Mouse (Mus musculus) neural tube, embryonic 11.5 days (tissue): Measurements from ENCODE around the gene Epb41l5. TPM values are rescaled to one million over a fixed set of nuclear protein-coding genes. Genes with fewer than 3 reads are reported as not detected.

Source experiments
- ATAC-seq: fragments of 200-750 bp; cut with Nextera tagmentation; 2 replicates; pipeline ENCODE4 v1.8.0; 2017; ENCODE audit warnings: moderate number of reproducible peaks, mild to moderate bottlenecking, moderate TSS enrichment, moderate library complexity; ENCODE audit not compliant: insufficient read depth, low FRiP score, low TSS enrichment
- DNase-seq: peaks from one replicate; pipeline ENCODE4 v3.0.0-alpha.2; 2015; ENCODE audit warnings: low spot score
- H3K27ac ChIP-seq: fragments of 300-500 bp; sonication (generic); 2 replicates; pipeline ENCODE4 v1.5.1; 2014; ENCODE audit warnings: low read depth, mild to moderate bottlenecking, low read length
- H3K27me3 ChIP-seq: fragments of 300-500 bp; sonication (generic); 2 replicates; pipeline ENCODE4 v1.6.1; 2014; ENCODE audit warnings: mild to moderate bottlenecking, low read length, mixed read lengths; ENCODE audit not compliant: control insufficient read depth, insufficient read depth
- H3K36me3 ChIP-seq: fragments of 300-500 bp; sonication (generic); 2 replicates; pipeline ENCODE4 v1.6.1; 2014; ENCODE audit warnings: mild to moderate bottlenecking, low read length, moderate library complexity, mixed read lengths; ENCODE audit not compliant: control insufficient read depth, insufficient read depth
- H3K4me1 ChIP-seq: fragments of 300-500 bp; sonication (generic); 2 replicates; pipeline ENCODE4 v1.6.1; 2014; ENCODE audit warnings: low read length, mixed read lengths; ENCODE audit not compliant: control insufficient read depth, insufficient read depth
- H3K4me2 ChIP-seq: fragments of 300-500 bp; sonication (generic); 2 replicates; pipeline ENCODE4 v1.6.1; 2014; ENCODE audit warnings: low read depth, mild to moderate bottlenecking, moderate library complexity
- H3K4me3 ChIP-seq: fragments of 300-500 bp; sonication (generic); 2 replicates; pipeline ENCODE4 v1.5.1; 2014; ENCODE audit warnings: low read depth, low read length
- H3K9ac ChIP-seq: fragments of 300-500 bp; sonication (generic); 2 replicates; pipeline ENCODE4 v1.6.1; 2014; ENCODE audit warnings: mild to moderate bottlenecking, low read length
- H3K9me3 ChIP-seq: fragments of 300-500 bp; sonication (generic); 2 replicates; pipeline ENCODE4 v1.6.1; 2016; ENCODE audit warnings: low read length; ENCODE audit not compliant: control insufficient read depth
- WGBS: fragments of 180-500 bp; shearing (Covaris S2); extraction: QIAGEN DNeasy Blood & Tissue Kit; methylation state at CpG from one replicate; pipeline ENCODE4 v1.1.7; 2014; 5-methylcytosine and 5-hydroxymethylcytosine counted together
- polyA plus RNA-seq: library from polyadenylated mRNA; unstranded; fragments of >200 nt; fragmentation: Nextera tagmentation; extraction: Ambion mirVana; gene quantifications from 2 replicates; pipeline ENCODE4 v1.2.1, GENCODE M21; 2014

Gene Epb41l5
- polyA plus RNA-seq, 1 experiment from 2014 or later = 33.3 TPM

DNA sequence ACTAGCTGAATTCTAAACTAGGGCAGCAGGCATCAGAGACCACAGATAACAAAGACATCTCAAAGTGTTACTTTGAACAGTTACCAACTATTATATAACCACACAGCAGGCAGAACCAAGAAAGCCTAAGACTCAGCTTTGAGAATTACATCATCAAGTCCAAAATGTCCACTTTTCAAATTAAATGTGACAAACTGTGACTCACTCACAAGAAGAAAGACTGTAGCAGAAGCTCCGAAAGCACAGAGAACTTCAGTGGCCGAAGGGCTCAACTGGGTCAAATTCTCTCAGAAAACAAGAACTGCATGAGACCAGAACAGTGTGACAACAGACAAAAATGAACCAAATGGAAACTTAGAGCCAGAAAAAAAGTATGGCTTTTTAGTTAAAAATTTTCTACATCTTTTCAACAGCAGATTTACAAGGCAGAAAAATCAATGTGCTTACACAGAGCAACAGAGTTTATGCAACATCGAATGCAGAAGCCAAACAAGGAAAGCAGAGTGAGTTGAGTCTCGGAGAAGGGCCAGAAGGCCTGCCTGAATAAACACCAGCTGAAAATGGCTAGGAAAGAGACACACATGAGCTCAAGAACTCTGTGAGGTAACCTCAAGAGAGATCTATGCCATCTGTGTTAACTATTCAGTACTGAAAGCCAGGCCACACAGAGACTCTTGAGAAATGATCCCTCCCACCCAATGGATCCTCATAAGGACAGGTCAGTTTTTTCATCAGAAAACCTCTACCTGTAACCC, 91.0 kb downstream of the Epb41l5 start:
- no peak for ATAC-seq
- Histone ChIP-seq H3K9ac (no peak overlapping the region), H3K36me3 (no peaks in the 10 kb centered on the region), H3K9me3 (no peaks in the 10 kb centered on the region), H3K27ac (no peak overlapping the region), H3K4me2 (no peak overlapping the region), H3K4me1 (no peaks in the 10 kb centered on the region), H3K4me3 (no peak overlapping the region), H3K27me3 (no peaks in the 10 kb centered on the region)
- WGBS = 93% methylated on average over 4 of the region's 4 CpGs
- DNase-seq = no peak

DNA sequence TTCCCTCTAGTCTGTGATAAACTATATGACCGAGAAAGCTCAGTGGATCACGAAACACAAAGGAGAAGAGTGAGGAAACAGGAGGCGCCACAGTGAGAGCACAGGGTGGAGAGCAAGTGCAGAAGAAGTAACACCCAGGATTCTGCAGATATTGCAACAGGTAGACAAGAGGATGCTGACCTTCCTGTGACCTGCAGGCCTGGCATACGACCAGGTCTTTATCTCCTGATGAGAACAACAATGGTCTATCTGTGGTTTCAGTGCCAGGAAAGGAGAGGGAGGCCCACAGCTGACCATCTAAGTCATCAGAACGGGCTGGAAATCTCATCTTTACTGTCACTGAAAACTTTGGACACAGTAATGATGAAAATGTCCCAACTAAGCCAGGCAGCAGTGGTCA, 93.1 kb downstream of the Epb41l5 start:
- DNase-seq (no peak), ATAC-seq (no peak)
- Histone ChIP-seq H3K27ac (no peak overlapping the region), H3K9ac (no peak overlapping the region), H3K4me3 (no peak overlapping the region), H3K36me3 (no peaks in the 10 kb centered on the region), H3K27me3 (no peaks in the 10 kb centered on the region), H3K9me3 (no peaks in the 10 kb centered on the region), H3K4me2 (no peak overlapping the region), H3K4me1 (no peaks in the 10 kb centered on the region)
- 83% methylated on average over 5 of the region's 5 CpGs for WGBS

DNA sequence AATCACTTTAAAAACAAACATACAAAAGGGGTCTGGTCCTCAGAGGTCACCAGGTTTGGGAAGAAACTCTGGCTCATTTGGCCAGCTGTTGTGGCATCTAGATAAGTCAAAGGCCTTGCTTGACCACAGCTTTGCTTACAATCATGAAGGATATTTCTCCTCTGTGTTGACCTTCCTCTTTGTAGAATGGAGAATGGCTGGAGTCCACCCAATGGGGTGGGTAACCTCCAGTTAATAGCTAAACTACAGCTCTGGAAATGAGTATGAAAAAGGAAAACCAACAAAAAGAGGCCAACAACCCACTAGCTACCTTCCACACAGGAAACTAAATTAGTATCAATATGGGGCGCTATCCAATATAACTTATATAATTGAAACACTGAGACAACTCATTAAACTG, 97.1 kb downstream of the Epb41l5 start:
- no peak overlapping the region for H3K4me2 ChIP-seq
- H3K9ac ChIP-seq = no peak overlapping the region
- no peak for DNase-seq
- 94% methylated on average over 1 of the region's 1 CpGs for WGBS
- no peak for ATAC-seq
- H3K36me3 ChIP-seq = no peaks in the 10 kb centered on the region; the same call in 1 of the 2 replicates
- H3K27ac ChIP-seq = no peak overlapping the region
- H3K9me3 ChIP-seq = no peaks in the 10 kb centered on the region
- H3K27me3 ChIP-seq = no peaks in the 10 kb centered on the region
- no peaks in the 10 kb centered on the region for H3K4me1 ChIP-seq
- H3K4me3 ChIP-seq = no peak overlapping the region

DNA sequence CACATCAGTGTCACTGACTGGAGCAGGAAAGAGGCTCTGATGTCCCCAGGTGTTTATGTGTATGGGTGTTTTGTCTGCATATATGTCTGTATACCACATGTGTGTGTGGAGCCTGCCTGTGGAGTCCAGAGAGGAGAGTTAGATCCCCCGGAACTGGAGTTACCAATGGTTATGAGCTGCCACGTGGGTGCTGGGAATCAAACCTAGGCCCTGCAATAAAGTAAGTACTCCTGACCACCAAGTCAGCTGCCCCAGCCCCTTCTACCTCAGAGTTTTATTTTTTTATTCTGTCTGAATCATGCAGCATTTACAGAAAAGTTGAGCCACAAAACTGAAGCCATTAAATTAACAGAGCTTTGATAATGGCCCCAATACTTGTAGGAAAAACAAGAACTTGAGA, 98.7 kb downstream of the Epb41l5 start:
- H3K4me2 ChIP-seq = no peak overlapping the region
- no peaks in the 10 kb centered on the region for H3K4me1 ChIP-seq
- H3K9ac ChIP-seq = no peak overlapping the region
- WGBS = 82% methylated on average over 2 of the region's 2 CpGs
- no peak for ATAC-seq
- H3K27ac ChIP-seq = no peak overlapping the region
- no peaks in the 10 kb centered on the region for H3K27me3 ChIP-seq
- no peaks in the 10 kb centered on the region; the same call in 1 of the 2 replicates for H3K36me3 ChIP-seq
- DNase-seq = no peak
- H3K9me3 ChIP-seq = no peaks in the 10 kb centered on the region
- H3K4me3 ChIP-seq = no peak overlapping the region

GRCm38 (mm10) chr1:119549327-119549689, 99.5 kb downstream of the Epb41l5 start:
- Histone ChIP-seq H3K4me1 (no peaks in the 10 kb centered on the region), H3K9me3 (no peaks in the 10 kb centered on the region), H3K4me2 (no peak overlapping the region), H3K36me3 (no peaks in the 10 kb centered on the region; the same call in 1 of the 2 replicates), H3K27ac (no peak overlapping the region), H3K9ac (no peak overlapping the region), H3K27me3 (no peaks in the 10 kb centered on the region), H3K4me3 (no peak overlapping the region)
- ATAC-seq = no peak
- DNase-seq = no peak
- WGBS = 89% methylated on average over 7 of the region's 7 CpGs

DNA sequence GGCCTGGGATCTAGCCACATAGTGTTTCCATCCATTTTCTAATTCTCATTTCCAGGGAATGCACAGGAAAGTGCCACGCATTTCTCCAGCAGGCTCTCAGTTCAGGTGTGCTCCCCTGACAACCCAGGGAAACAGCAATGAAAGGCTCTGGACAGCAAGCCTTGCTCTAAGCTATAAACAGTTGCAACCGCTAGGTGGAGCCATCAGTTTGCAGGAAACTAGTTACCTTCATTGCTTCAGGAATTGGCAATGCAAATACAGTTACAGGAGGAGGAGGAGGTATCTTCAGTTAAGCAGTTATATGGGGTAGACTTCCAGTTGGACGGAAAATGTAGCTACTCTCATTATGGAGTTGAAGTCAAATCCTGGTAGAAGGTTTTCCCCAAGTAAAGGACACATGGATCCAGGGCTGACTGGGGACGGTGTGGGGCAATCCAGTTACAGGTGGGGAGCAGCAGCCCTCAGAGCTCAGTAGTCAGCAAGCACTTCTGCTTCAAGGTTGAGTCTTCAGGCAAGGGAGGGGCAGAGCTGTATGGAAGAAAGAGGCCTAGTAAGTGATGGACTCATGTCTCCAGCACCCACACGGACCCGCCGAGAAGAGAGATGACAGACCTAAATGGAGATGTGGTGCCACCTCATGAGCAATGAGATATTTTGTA, 100.0 kb downstream of the Epb41l5 start:
- H3K9me3 ChIP-seq = no peaks in the 10 kb centered on the region
- H3K4me2 ChIP-seq = no peak overlapping the region
- H3K27ac ChIP-seq = no peak overlapping the region
- DNase-seq (peak; percentile 69), ATAC-seq (peak; percentile 58; the same call in 1 of the 2 replicates)
- no peaks in the 10 kb centered on the region for H3K27me3 ChIP-seq
- H3K4me3 ChIP-seq = no peak overlapping the region
- no peaks in the 10 kb centered on the region; the same call in 1 of the 2 replicates for H3K36me3 ChIP-seq
- 74% methylated on average over 7 of the region's 7 CpGs for WGBS
- H3K9ac ChIP-seq = no peak overlapping the region
- H3K4me1 ChIP-seq = no peaks in the 10 kb centered on the region

DNA sequence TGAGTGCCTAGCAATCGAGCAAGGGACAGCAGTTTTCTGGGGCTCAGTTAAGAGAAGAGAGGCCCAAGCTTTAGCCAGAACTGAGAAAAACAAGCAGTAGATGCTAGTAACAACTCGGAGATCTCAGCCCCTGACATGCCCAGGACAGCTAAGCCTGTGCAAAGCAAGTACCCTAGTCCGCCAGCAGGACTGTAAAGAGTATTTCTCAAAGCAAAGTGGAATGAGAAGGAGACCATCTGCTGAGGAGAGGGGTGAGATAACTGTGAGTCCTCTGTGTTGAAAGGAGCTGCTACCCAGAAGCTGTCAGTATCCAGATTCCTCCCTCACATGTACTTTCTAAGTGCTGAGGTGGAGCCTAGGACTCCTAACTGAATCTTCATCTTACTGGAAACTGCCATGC, 102.3 kb downstream of the Epb41l5 start:
- no peak overlapping the region for H3K9ac ChIP-seq
- no peak overlapping the region for H3K4me2 ChIP-seq
- H3K9me3 ChIP-seq = no peaks in the 10 kb centered on the region
- DNase-seq (no peak), ATAC-seq (no peak)
- 87% methylated on average over 3 of the region's 3 CpGs for WGBS
- H3K27me3 ChIP-seq = no peaks in the 10 kb centered on the region
- no peak overlapping the region for H3K27ac ChIP-seq
- H3K36me3 ChIP-seq = no peaks in the 10 kb centered on the region; the same call in 1 of the 2 replicates
- H3K4me1 ChIP-seq = no peaks in the 10 kb centered on the region
- H3K4me3 ChIP-seq = no peak overlapping the region

- Histone ChIP-seq H3K4me2 (no peak overlapping the region), H3K4me1 (no peaks in the 10 kb centered on the region), H3K27ac (no peak overlapping the region), H3K9ac (no peak overlapping the region), H3K27me3 (no peaks in the 10 kb centered on the region), H3K36me3 (no peaks in the 10 kb centered on the region; the same call in 1 of the 2 replicates), H3K4me3 (no peak overlapping the region), H3K9me3 (no peaks in the 10 kb centered on the region)
- ATAC-seq (no peak), DNase-seq (no peak)
- WGBS = 92% methylated on average over 4 of the region's 4 CpGs
Measured at GRCm38 (mm10) chr1:119545671-119546070, 103.1 kb downstream of the Epb41l5 start.

DNA sequence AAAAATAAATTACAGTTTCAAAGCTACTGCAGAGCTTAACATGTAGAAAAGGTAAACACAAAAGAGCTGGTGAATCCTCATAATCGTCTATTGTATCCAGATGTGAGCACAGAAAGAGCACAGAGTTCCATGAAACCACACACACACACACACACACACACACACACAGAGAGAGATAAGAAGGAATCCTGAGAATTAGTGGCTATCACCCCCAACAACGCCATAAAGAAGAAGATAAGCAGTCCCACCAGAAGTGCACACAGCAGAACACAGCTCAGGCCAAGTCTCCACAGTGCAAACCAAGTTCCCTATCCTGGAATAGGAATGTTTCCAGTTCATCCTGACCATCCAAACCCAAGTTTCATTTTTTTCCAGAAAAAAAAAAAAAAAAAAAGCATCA, 103.6 kb downstream of the Epb41l5 start:
- Histone ChIP-seq H3K27ac (no peak overlapping the region), H3K4me1 (no peaks in the 10 kb centered on the region), H3K36me3 (no peaks in the 10 kb centered on the region; the same call in 1 of the 2 replicates), H3K9me3 (no peaks in the 10 kb centered on the region), H3K4me2 (no peak overlapping the region), H3K9ac (no peak overlapping the region), H3K27me3 (no peaks in the 10 kb centered on the region), H3K4me3 (no peak overlapping the region)
- ATAC-seq (no peak), DNase-seq (no peak)
- 85% methylated on average over 2 of the region's 2 CpGs for WGBS
